Mouse (Mus musculus) ES-Bruce4 (cell line): ENCODE measurements around the gene Kit.

ENCODE experiments used
- CTCF ChIP-seq: IDR thresholded peaks from one replicate; pipeline ENCODE4 v1.8.1; 2011; ENCODE audit warnings: low read depth, low read length
- EP300 ChIP-seq: IDR thresholded peaks from 2 replicates; pipeline ENCODE4 v1.6.1; 2011; ENCODE audit warnings: low read depth, low read length; ENCODE audit not compliant: insufficient read depth
- POLR2A ChIP-seq: IDR thresholded peaks from one replicate; pipeline ENCODE4 v1.8.1; 2011; ENCODE audit warnings: low read length; ENCODE audit not compliant: insufficient read depth

DNA sequence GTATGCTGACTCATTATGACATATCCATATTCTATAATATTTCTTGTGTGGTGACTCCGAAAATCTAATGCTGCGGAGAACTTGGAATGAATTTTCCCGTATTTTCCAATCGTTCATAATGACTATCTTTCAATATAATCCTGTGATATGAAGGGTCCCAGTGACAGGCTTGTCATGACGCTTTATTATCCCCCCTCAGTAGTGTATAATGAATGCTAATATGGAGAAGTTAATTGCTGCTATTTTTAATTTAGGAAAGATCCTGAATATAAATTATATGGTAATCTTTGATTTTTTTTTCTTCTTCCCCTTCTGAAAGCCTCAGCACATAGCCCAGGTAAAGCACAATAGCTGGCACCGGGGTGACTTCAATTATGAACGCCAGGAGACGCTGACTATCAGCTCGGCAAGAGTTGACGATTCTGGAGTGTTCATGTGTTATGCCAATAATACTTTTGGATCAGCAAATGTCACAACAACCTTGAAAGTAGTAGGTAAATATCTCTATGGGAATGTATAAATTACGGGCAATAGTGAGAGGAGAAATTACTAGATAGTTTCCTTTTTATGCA, 40.4 kb downstream of the Kit start:
- TF ChIP-seq CTCF, result no peak
- no peak for TF ChIP-seq EP300
- no peak for TF ChIP-seq POLR2A
